Mouse (Mus musculus): ENCODE measurements around the gene Rhbdf2. TPM values are rescaled to one million over a fixed set of nuclear protein-coding genes. Genes with fewer than 3 reads are reported as not detected.
"Not testable (repeated sequence)": the region's sequence is repeated elsewhere in the genome, so short reads cannot be mapped to it uniquely, and the experiment has no call there.

Gene Rhbdf2
- polyA plus RNA-seq, 1 experiment from 2014 or later = 12.8 TPM

- Histone ChIP-seq H3K27ac (ENCODE audit: low read length) (no peak overlapping the region), H3K27me3 (ENCODE audit: insufficient read depth, low read length) (no peaks in the 10 kb centered on the region), H3K9ac (replicated peaks; ENCODE audit: low read length) (no peak overlapping the region), H3K9me3 (ENCODE audit: low read length) (no peaks in the 10 kb centered on the region), H3K4me1 (ENCODE audit: insufficient read depth, low read length) (peaks cover 26% of the 10 kb centered on the region), H3K4me2 (replicated peaks; ENCODE audit: low read depth, low read length) (no peak overlapping the region), H3K36me3 (ENCODE audit: insufficient read depth, low read length) (no peaks in the 10 kb centered on the region), H3K4me3 (ENCODE audit: low read length) (no peak overlapping the region)
- no peak for ATAC-seq (ENCODE audit: low FRiP score, low TSS enrichment)
- 88% methylated on average over 1 of the region's 1 CpGs for WGBS
Measured at GRCm38 (mm10) chr11:116612554-116612953, 14.3 kb downstream of the Rhbdf2 start.

GRCm38 (mm10) chr11:116611883-116612282 is 14.9 kb downstream of the Rhbdf2 start:
- ATAC-seq (ENCODE audit: low FRiP score, low TSS enrichment) = no peak
- H3K4me3 ChIP-seq (ENCODE audit: low read length) = no peak overlapping the region
- H3K27me3 ChIP-seq (ENCODE audit: insufficient read depth, low read length) = no peaks in the 10 kb centered on the region
- H3K36me3 ChIP-seq (ENCODE audit: insufficient read depth, low read length) = no peaks in the 10 kb centered on the region
- H3K4me2 ChIP-seq (replicated peaks; ENCODE audit: low read depth, low read length) = no peak overlapping the region
- 93% methylated on average over 9 of the region's 9 CpGs for WGBS
- peaks cover 24% of the 10 kb centered on the region for H3K4me1 ChIP-seq (ENCODE audit: insufficient read depth, low read length)
- no peak overlapping the region for H3K9ac ChIP-seq (replicated peaks; ENCODE audit: low read length)
- H3K9me3 ChIP-seq (ENCODE audit: low read length) = no peaks in the 10 kb centered on the region
- H3K27ac ChIP-seq (ENCODE audit: low read length) = no peak overlapping the region

GRCm38 (mm10) chr11:116611168-116611567 is 15.7 kb downstream of the Rhbdf2 start:
- H3K36me3 ChIP-seq (ENCODE audit: insufficient read depth, low read length); H3K4me2 ChIP-seq (replicated peaks; ENCODE audit: low read depth, low read length); H3K9ac ChIP-seq (replicated peaks; ENCODE audit: low read length); H3K27me3 ChIP-seq (ENCODE audit: insufficient read depth, low read length); H3K4me3 ChIP-seq (ENCODE audit: low read length); ATAC-seq (ENCODE audit: low FRiP score, low TSS enrichment); H3K9me3 ChIP-seq (ENCODE audit: low read length); H3K27ac ChIP-seq (ENCODE audit: low read length): not testable (repeated sequence)
- WGBS = 80% methylated on average over 8 of the region's 9 CpGs
- H3K4me1 ChIP-seq (ENCODE audit: insufficient read depth, low read length) = peaks cover 18% of the 10 kb centered on the region

- Histone ChIP-seq H3K27ac (ENCODE audit: low read length) (no peak overlapping the region), H3K4me3 (ENCODE audit: low read length) (no peak overlapping the region), H3K4me2 (replicated peaks; ENCODE audit: low read depth, low read length) (no peak overlapping the region), H3K4me1 (ENCODE audit: insufficient read depth, low read length) (peaks cover 8% of the 10 kb centered on the region), H3K27me3 (ENCODE audit: insufficient read depth, low read length) (no peaks in the 10 kb centered on the region), H3K9me3 (ENCODE audit: low read length) (no peaks in the 10 kb centered on the region), H3K36me3 (ENCODE audit: insufficient read depth, low read length) (0 out of 2 replicates have a peak, but pooled peaks cover 1% of the 10 kb centered on the region), H3K9ac (replicated peaks; ENCODE audit: low read length) (no peak overlapping the region)
- 81% methylated on average over 15 of the region's 15 CpGs for WGBS
- ATAC-seq (ENCODE audit: low FRiP score, low TSS enrichment) = no peak
Measured at GRCm38 (mm10) chr11:116609965-116610630, 16.7 kb downstream of the Rhbdf2 start.

- no peak overlapping the region for H3K4me3 ChIP-seq (ENCODE audit: low read length)
- no peak overlapping the region for H3K4me2 ChIP-seq (replicated peaks; ENCODE audit: low read depth, low read length)
- ATAC-seq (ENCODE audit: low FRiP score, low TSS enrichment) = no peak
- H3K36me3 ChIP-seq (ENCODE audit: insufficient read depth, low read length) = peaks cover 7% of the 10 kb centered on the region; the same call in 1 of the 2 replicates
- WGBS = 90% methylated on average over 3 of the region's 3 CpGs
- no peak overlapping the region for H3K9ac ChIP-seq (replicated peaks; ENCODE audit: low read length)
- H3K9me3 ChIP-seq (ENCODE audit: low read length) = no peaks in the 10 kb centered on the region
- no peaks in the 10 kb centered on the region for H3K27me3 ChIP-seq (ENCODE audit: insufficient read depth, low read length)
- H3K27ac ChIP-seq (ENCODE audit: low read length) = no peak overlapping the region
- H3K4me1 ChIP-seq (ENCODE audit: insufficient read depth, low read length) = peaks cover 8% of the 10 kb centered on the region
Measured at GRCm38 (mm10) chr11:116607717-116608116, 19.1 kb downstream of the Rhbdf2 start.

GRCm38 (mm10) chr11:116604097-116604496 is 22.7 kb downstream of the Rhbdf2 start:
- no peak for ATAC-seq (ENCODE audit: low FRiP score, low TSS enrichment)
- Histone ChIP-seq H3K36me3 (ENCODE audit: insufficient read depth, low read length) (peaks cover 18% of the 10 kb centered on the region; the same call in 1 of the 2 replicates), H3K9ac (replicated peaks; ENCODE audit: low read length) (no peak overlapping the region), H3K9me3 (ENCODE audit: low read length) (no peaks in the 10 kb centered on the region), H3K27ac (ENCODE audit: low read length) (no peak overlapping the region), H3K4me3 (ENCODE audit: low read length) (no peak overlapping the region), H3K27me3 (ENCODE audit: insufficient read depth, low read length) (no peaks in the 10 kb centered on the region), H3K4me2 (replicated peaks; ENCODE audit: low read depth, low read length) (no peak overlapping the region), H3K4me1 (ENCODE audit: insufficient read depth, low read length) (peaks cover 2% of the 10 kb centered on the region; the same call in 1 of the 2 replicates)
- WGBS = 86% methylated on average over 12 of the region's 12 CpGs

GRCm38 (mm10) chr11:116603339-116603738 is 23.5 kb downstream of the Rhbdf2 start:
- Histone ChIP-seq H3K4me3 (ENCODE audit: low read length) (no peak overlapping the region), H3K9me3 (ENCODE audit: low read length) (no peaks in the 10 kb centered on the region), H3K27ac (ENCODE audit: low read length) (no peak overlapping the region), H3K4me2 (replicated peaks; ENCODE audit: low read depth, low read length) (no peak overlapping the region), H3K27me3 (ENCODE audit: insufficient read depth, low read length) (no peaks in the 10 kb centered on the region), H3K9ac (replicated peaks; ENCODE audit: low read length) (no peak overlapping the region), H3K4me1 (ENCODE audit: insufficient read depth, low read length) (no peaks in the 10 kb centered on the region), H3K36me3 (ENCODE audit: insufficient read depth, low read length) (peaks cover 18% of the 10 kb centered on the region; the same call in 1 of the 2 replicates)
- ATAC-seq (ENCODE audit: low FRiP score, low TSS enrichment) = no peak
- WGBS = 92% methylated on average over 10 of the region's 10 CpGs

- Histone ChIP-seq H3K27ac (ENCODE audit: low read length) (no peak overlapping the region), H3K27me3 (ENCODE audit: insufficient read depth, low read length) (no peaks in the 10 kb centered on the region), H3K9me3 (ENCODE audit: low read length) (no peaks in the 10 kb centered on the region), H3K9ac (replicated peaks; ENCODE audit: low read length) (no peak overlapping the region), H3K4me1 (ENCODE audit: insufficient read depth, low read length) (no peaks in the 10 kb centered on the region), H3K36me3 (ENCODE audit: insufficient read depth, low read length) (peaks cover 18% of the 10 kb centered on the region; the same call in 1 of the 2 replicates), H3K4me2 (replicated peaks; ENCODE audit: low read depth, low read length) (no peak overlapping the region), H3K4me3 (ENCODE audit: low read length) (no peak overlapping the region)
- WGBS = 90% methylated on average over 8 of the region's 8 CpGs
- ATAC-seq (ENCODE audit: low FRiP score, low TSS enrichment) = no peak
Measured at GRCm38 (mm10) chr11:116602043-116602442, 24.8 kb downstream of the Rhbdf2 start.

GRCm38 (mm10) chr11:116601166-116601565 is 25.7 kb downstream of the Rhbdf2 start:
- H3K27ac ChIP-seq (ENCODE audit: low read length) = no peak overlapping the region
- WGBS = 84% methylated on average over 8 of the region's 8 CpGs
- no peaks in the 10 kb centered on the region for H3K27me3 ChIP-seq (ENCODE audit: insufficient read depth, low read length)
- H3K9ac ChIP-seq (replicated peaks; ENCODE audit: low read length) = no peak overlapping the region
- no peaks in the 10 kb centered on the region for H3K4me1 ChIP-seq (ENCODE audit: insufficient read depth, low read length)
- H3K36me3 ChIP-seq (ENCODE audit: insufficient read depth, low read length) = peaks cover 18% of the 10 kb centered on the region; the same call in 1 of the 2 replicates
- no peak overlapping the region for H3K4me2 ChIP-seq (replicated peaks; ENCODE audit: low read depth, low read length)
- H3K4me3 ChIP-seq (ENCODE audit: low read length) = no peak overlapping the region
- no peak for ATAC-seq (ENCODE audit: low FRiP score, low TSS enrichment)
- H3K9me3 ChIP-seq (ENCODE audit: low read length) = no peaks in the 10 kb centered on the region

- H3K4me3 ChIP-seq (ENCODE audit: low read length) = no peak overlapping the region
- H3K9me3 ChIP-seq (ENCODE audit: low read length) = no peaks in the 10 kb centered on the region
- no peak for ATAC-seq (ENCODE audit: low FRiP score, low TSS enrichment)
- H3K36me3 ChIP-seq (ENCODE audit: insufficient read depth, low read length) = peaks cover 14% of the 10 kb centered on the region; the same call in 1 of the 2 replicates
- no peaks in the 10 kb centered on the region for H3K27me3 ChIP-seq (ENCODE audit: insufficient read depth, low read length)
- WGBS = 92% methylated on average over 15 of the region's 15 CpGs
- H3K4me1 ChIP-seq (ENCODE audit: insufficient read depth, low read length) = no peaks in the 10 kb centered on the region
- H3K9ac ChIP-seq (replicated peaks; ENCODE audit: low read length) = no peak overlapping the region
- H3K4me2 ChIP-seq (replicated peaks; ENCODE audit: low read depth, low read length) = no peak overlapping the region
- no peak overlapping the region for H3K27ac ChIP-seq (ENCODE audit: low read length)
Measured at GRCm38 (mm10) chr11:116599230-116599629, 27.6 kb downstream of the Rhbdf2 start.

All from kidney, embryonic 16.5 days (tissue).